Mouse (Mus musculus) MEL (cell line): Measurements from ENCODE around the gene Pomt2. TPM values are rescaled to one million over a fixed set of nuclear protein-coding genes. Genes with fewer than 3 reads are reported as not detected.

ENCODE experiments used
- DNase-seq: peaks from one replicate; pipeline ENCODE4 v3.0.0; 2011; ENCODE audit warnings: low read depth, low spot score
- H3K27ac ChIP-seq: 2 replicates; pipeline ENCODE4 v1.5.1; 2012; ENCODE audit warnings: low read depth, mild to moderate bottlenecking, control low read depth, low read length, moderate library complexity; ENCODE audit not compliant: control insufficient read depth
- H3K27me3 ChIP-seq, 2 experiments: fragments of 150-350 bp in 1 of 2; sonication (generic) in 1 of 2; 2 replicates each; pipeline ENCODE4 v1.6.1; 2012; ENCODE audit warnings: low read length in 2 of 2, mild to moderate bottlenecking in 2 of 2, improper control_type of control experiment in 1 of 2, moderate library complexity in 1 of 2; ENCODE audit not compliant: insufficient read depth in 2 of 2, control insufficient read depth in 1 of 2
- H3K36me3 ChIP-seq, 2 experiments: 2 replicates each; pipeline ENCODE4 v1.6.1; 2012 to 2014; ENCODE audit warnings: low read length in 2 of 2, improper control_type of control experiment in 1 of 2, inconsistent platforms in 1 of 2, mild to moderate bottlenecking in 1 of 2; ENCODE audit not compliant: insufficient read depth in 2 of 2, control insufficient read depth in 1 of 2
- H3K4me1 ChIP-seq, 2 experiments: fragments of 150-350 bp in 1 of 2; sonication (generic) in 1 of 2; 2 replicates each; pipeline ENCODE4 v1.6.1; 2012; ENCODE audit warnings: low read length in 2 of 2, improper control_type of control experiment in 1 of 2, mild to moderate bottlenecking in 1 of 2; ENCODE audit not compliant: insufficient read depth in 2 of 2, control insufficient read depth in 1 of 2
- H3K4me3 ChIP-seq, 2 experiments: fragments of 150-350 bp in 1 of 2; sonication (generic) in 1 of 2; 2 replicates each; pipeline ENCODE4 v1.5.1; 2012; ENCODE audit warnings: low read depth in 2 of 2, low read length in 2 of 2, mild to moderate bottlenecking in 2 of 2, moderate library complexity in 2 of 2, control low read depth in 1 of 2, improper control_type of control experiment in 1 of 2; ENCODE audit not compliant: control insufficient read depth in 1 of 2, insufficient read depth in 1 of 2
- H3K79me2 ChIP-seq: 2 replicates; pipeline ENCODE4 v1.6.1; 2012; ENCODE audit warnings: mild to moderate bottlenecking, low read length, moderate library complexity; ENCODE audit not compliant: control insufficient read depth, poor library complexity, insufficient read depth
- H3K9ac ChIP-seq: 2 replicates; pipeline ENCODE4 v1.6.1; 2012; ENCODE audit warnings: low read depth, mild to moderate bottlenecking, control low read depth, low read length, moderate library complexity; ENCODE audit not compliant: control insufficient read depth, poor library complexity, severe bottlenecking
- H3K9me3 ChIP-seq: fragments of 150-350 bp; sonication (generic); replicated peaks from 2 replicates; pipeline ENCODE4 v1.6.1; 2012; ENCODE audit warnings: mild to moderate bottlenecking, low read length, improper control_type of control experiment, moderate library complexity; ENCODE audit not compliant: insufficient read depth
- BHLHE40 ChIP-seq: IDR thresholded peaks from 2 replicates; pipeline ENCODE4 v1.6.1; 2012; ENCODE audit warnings: low read depth, mild to moderate bottlenecking, inconsistent platforms, low read length, improper control_type of control experiment, borderline replicate concordance
- CHD2 ChIP-seq: IDR thresholded peaks from 2 replicates; pipeline ENCODE4 v1.6.1; 2011; ENCODE audit warnings: low read length, improper control_type of control experiment
- CTCF ChIP-seq, 3 experiments: IDR thresholded peaks in 2 of 3; conservative IDR thresholded peaks in 1 of 3; 2 replicates each; pipeline ENCODE4 v1.5.1; 2011 to 2012; ENCODE audit warnings: low read length in 3 of 3, low read depth in 2 of 3, mild to moderate bottlenecking in 2 of 3, improper control_type of control experiment in 1 of 3, inconsistent platforms in 1 of 3, mixed read lengths in 1 of 3, moderate library complexity in 1 of 3; ENCODE audit not compliant: control insufficient read depth in 1 of 3, insufficient read depth in 1 of 3, poor library complexity in 1 of 3, severe bottlenecking in 1 of 3
- ELF1 ChIP-seq: IDR thresholded peaks from 2 replicates; pipeline ENCODE4 v1.6.1; 2014; ENCODE audit warnings: low read depth, mild to moderate bottlenecking, inconsistent platforms, low read length, improper control_type of control experiment, moderate library complexity
- ETS1 ChIP-seq: IDR thresholded peaks from 2 replicates; pipeline ENCODE4 v1.6.1; 2012; ENCODE audit warnings: low read depth, mild to moderate bottlenecking, inconsistent platforms, low read length, improper control_type of control experiment, moderate library complexity
- GABPA ChIP-seq: IDR thresholded peaks from 2 replicates; pipeline ENCODE4 v1.6.1; 2012; ENCODE audit warnings: low read depth, mild to moderate bottlenecking, inconsistent platforms, low read length, improper control_type of control experiment, moderate library complexity
- GATA1 ChIP-seq: IDR thresholded peaks from 2 replicates; pipeline ENCODE4 v1.6.1; 2011; ENCODE audit warnings: low read depth, low read length, improper control_type of control experiment
- JUND ChIP-seq: IDR thresholded peaks from 2 replicates; pipeline ENCODE4 v1.6.1; 2011; ENCODE audit warnings: low read depth, mild to moderate bottlenecking, improper control_type of control experiment, low read length
- KAT2A ChIP-seq: conservative IDR thresholded peaks from 2 replicates; pipeline ENCODE4 v1.6.1; 2012; ENCODE audit warnings: low read depth, low read length, improper control_type of control experiment, inconsistent platforms
- MAFK ChIP-seq: IDR thresholded peaks from 2 replicates; pipeline ENCODE4 v1.6.1; 2011; ENCODE audit warnings: low read depth, mild to moderate bottlenecking, low read length, improper control_type of control experiment, borderline replicate concordance
- MAX ChIP-seq: IDR thresholded peaks from 2 replicates; pipeline ENCODE4 v1.6.1; 2011; ENCODE audit warnings: low read length, improper control_type of control experiment
- MAZ ChIP-seq: IDR thresholded peaks from 2 replicates; pipeline ENCODE4 v1.6.1; 2012; ENCODE audit warnings: low read depth, mild to moderate bottlenecking, inconsistent platforms, low read length, improper control_type of control experiment
- MEF2A ChIP-seq: IDR thresholded peaks from 2 replicates; pipeline ENCODE4 v1.6.1; 2014; ENCODE audit warnings: low read depth, mild to moderate bottlenecking, inconsistent platforms, low read length, improper control_type of control experiment; ENCODE audit not compliant: poor library complexity, insufficient replicate concordance, severe bottlenecking; ENCODE audit errors: extremely low read depth
- MYB ChIP-seq: IDR thresholded peaks from 2 replicates; pipeline ENCODE4 v1.6.1; 2011; ENCODE audit warnings: mild to moderate bottlenecking, low read depth, low read length, improper control_type of control experiment
- MYC ChIP-seq: IDR thresholded peaks from 2 replicates; pipeline ENCODE4 v1.6.1; 2011; ENCODE audit warnings: low read depth, mild to moderate bottlenecking, low read length, improper control_type of control experiment, moderate library complexity
- NELFE ChIP-seq: IDR thresholded peaks from 2 replicates; pipeline ENCODE4 v1.6.1; 2011; ENCODE audit warnings: low read depth, low read length, improper control_type of control experiment
- NRF1 ChIP-seq: IDR thresholded peaks from 2 replicates; pipeline ENCODE4 v1.6.1; 2014; ENCODE audit warnings: low read depth, mild to moderate bottlenecking, inconsistent platforms, low read length, improper control_type of control experiment, moderate library complexity; ENCODE audit not compliant: poor library complexity, insufficient read depth, severe bottlenecking
- POLR2A ChIP-seq, 2 experiments: IDR thresholded peaks; 2 replicates each; pipeline ENCODE4 v1.6.1; 2011 to 2012; ENCODE audit warnings: low read length in 2 of 2, mild to moderate bottlenecking in 2 of 2, control low read depth in 1 of 2, improper control_type of control experiment in 1 of 2, low read depth in 1 of 2, moderate library complexity in 1 of 2; ENCODE audit not compliant: control insufficient read depth in 1 of 2, insufficient read depth in 1 of 2, poor library complexity in 1 of 2
- POLR2AphosphoS2 ChIP-seq: IDR thresholded peaks from 2 replicates; pipeline ENCODE4 v1.6.1; 2011; ENCODE audit warnings: low read length, improper control_type of control experiment
- POLR2AphosphoS5 ChIP-seq: IDR thresholded peaks from 2 replicates; pipeline ENCODE4 v1.6.1; 2012; ENCODE audit warnings: low read depth, borderline replicate concordance, mild to moderate bottlenecking, inconsistent platforms, low read length, moderate library complexity, mixed read lengths
- RAD21 ChIP-seq: IDR thresholded peaks from 2 replicates; pipeline ENCODE4 v1.6.1; 2011; ENCODE audit warnings: mild to moderate bottlenecking, low read depth, low read length, improper control_type of control experiment
- RCOR1 ChIP-seq: IDR thresholded peaks from 2 replicates; pipeline ENCODE4 v1.6.1; 2012; ENCODE audit warnings: low read depth, mild to moderate bottlenecking, inconsistent platforms, low read length, improper control_type of control experiment
- TBP ChIP-seq: IDR thresholded peaks from 2 replicates; pipeline ENCODE4 v1.8.0; 2011; ENCODE audit warnings: low read depth, low read length, improper control_type of control experiment
- TCF12 ChIP-seq: IDR thresholded peaks from 2 replicates; pipeline ENCODE4 v1.6.1; 2014; ENCODE audit warnings: low read depth, mild to moderate bottlenecking, inconsistent platforms, low read length, improper control_type of control experiment, moderate library complexity
- UBTF ChIP-seq: IDR thresholded peaks from 2 replicates; pipeline ENCODE4 v1.6.1; 2012; ENCODE audit warnings: low read depth, mild to moderate bottlenecking, inconsistent platforms, low read length, improper control_type of control experiment, moderate library complexity, borderline replicate concordance; ENCODE audit not compliant: insufficient read depth
- USF2 ChIP-seq, 2 experiments: IDR thresholded peaks; 2 replicates each; pipeline ENCODE4 v1.6.1; 2011 to 2012; ENCODE audit warnings: improper control_type of control experiment in 2 of 2, low read length in 2 of 2, borderline replicate concordance in 1 of 2, inconsistent platforms in 1 of 2, low read depth in 1 of 2, mild to moderate bottlenecking in 1 of 2; ENCODE audit not compliant: insufficient read depth in 1 of 2
- ZC3H11A ChIP-seq: IDR thresholded peaks from 2 replicates; pipeline ENCODE4 v1.6.1; 2012; ENCODE audit warnings: low read depth, mild to moderate bottlenecking, inconsistent platforms, low read length, improper control_type of control experiment
- ZKSCAN1 ChIP-seq: IDR thresholded peaks from 2 replicates; pipeline ENCODE4 v1.6.1; 2012; ENCODE audit warnings: low read depth, mild to moderate bottlenecking, inconsistent platforms, low read length, improper control_type of control experiment, moderate library complexity
- ZMIZ1 ChIP-seq: IDR thresholded peaks from 2 replicates; pipeline ENCODE4 v1.6.1; 2012; ENCODE audit warnings: low read depth, mild to moderate bottlenecking, inconsistent platforms, low read length, improper control_type of control experiment, moderate library complexity
- polyA plus RNA-seq, 2 experiments: library from polyadenylated mRNA; stranded (reverse) in 1 of 2; unstranded in 1 of 2; fragments of >175 nt in 1 of 2; fragments of >200 nt in 1 of 2; gene quantifications; 2 replicates each; pipeline versions ENCODE4 v1.2.1 to v1.2.4; 2012; ENCODE audit warnings: low replicate concordance in 2 of 2, low read depth in 1 of 2; ENCODE audit not compliant: insufficient read length in 2 of 2, insufficient read depth in 1 of 2, missing spikeins in 1 of 2
- total RNA-seq: library from RNA; depleted of rRNA; stranded (reverse); fragments of 300-350 nt; gene quantifications from 2 replicates; pipeline ENCODE4 v1.2.3, GENCODE M21; 2012

The Pomt2 gene
- total and polyA plus RNA-seq, 3 experiments: 11.1 to 12.9 TPM; not detected in 1

- Histone ChIP-seq H3K9ac (no peak overlapping the region), H3K9me3 (no peaks in the 10 kb centered on the region), H3K27me3 (no peaks in the 10 kb centered on the region), H3K36me3 (peaks cover 0 to 5% of the 10 kb centered on the region in 2 experiments; a peak in 2 of 4 replicates), H3K79me2 (no peaks in the 10 kb centered on the region), H3K4me3 (no peak overlapping the region), H3K27ac (no peak overlapping the region), H3K4me1 (peaks cover 0 to 11% of the 10 kb centered on the region in 2 experiments; a peak in 3 of 4 replicates)
- no peak for TF ChIP-seq ZC3H11A
- no peak for TF ChIP-seq GABPA
- no peak for TF ChIP-seq KAT2A
- no peak for TF ChIP-seq ETS1
- no peak for TF ChIP-seq MAZ
- no peak for TF ChIP-seq USF2 (IDR thresholded peaks at IDR 0.05; ENCODE audit: borderline replicate concordance in 1 of 2, insufficient read depth in 1 of 2, low read depth in 1 of 2, low read length in 2 of 2)
- TF ChIP-seq POLR2AphosphoS5: no peak
- no peak for TF ChIP-seq UBTF
- no peak for TF ChIP-seq RAD21
- TF ChIP-seq MYC: no peak
- no peak for TF ChIP-seq MAFK
- no peak for TF ChIP-seq MAX
- no peak for TF ChIP-seq RCOR1
- TF ChIP-seq TCF12: no peak
- TF ChIP-seq JUND: no peak
- no peak for TF ChIP-seq ELF1
- TF ChIP-seq CTCF (IDR thresholded peaks at IDR 0.05 in 2 of 3, conservative IDR thresholded peaks at IDR 0.05 in 1 of 3; ENCODE audit: control insufficient read depth in 1 of 3, insufficient read depth in 1 of 3, low read depth in 2 of 3, low read length in 3 of 3, poor library complexity in 1 of 3, severe bottlenecking in 1 of 3): no peak
- DNase-seq: no peak
These were observed 20.5 kb downstream of the Pomt2 start for GRCm38 (mm10) chr12:87127256-87127655.

GRCm38 (mm10) chr12:87121918-87122589 is 25.7 kb downstream of the Pomt2 start:
- H3K9me3 ChIP-seq: no peaks in the 10 kb centered on the region
- H3K9ac ChIP-seq: no peak overlapping the region
- H3K4me1 ChIP-seq: peaks cover 2 to 6% of the 10 kb centered on the region in 2 experiments; a peak in 2 of 4 replicates
- no peaks in the 10 kb centered on the region for H3K27me3 ChIP-seq
- no peak overlapping the region for H3K4me3 ChIP-seq
- H3K36me3 ChIP-seq: peaks cover 0 to 5% of the 10 kb centered on the region in 2 experiments; a peak in 2 of 4 replicates
- H3K79me2 ChIP-seq: no peaks in the 10 kb centered on the region
- DNase-seq: peak; percentile 89
- peak overlapping the region; percentile 81 for H3K27ac ChIP-seq
- TF ChIP-seq CTCF (IDR thresholded peaks at IDR 0.05 in 2 of 3, conservative IDR thresholded peaks at IDR 0.05 in 1 of 3; ENCODE audit: control insufficient read depth in 1 of 3, insufficient read depth in 1 of 3, low read depth in 2 of 3, low read length in 3 of 3, poor library complexity in 1 of 3, severe bottlenecking in 1 of 3) (no peak), KAT2A (no peak), TCF12 (peak; percentile 83), ELF1 (peak; percentile 77), MYB (no peak), NRF1 (no peak), JUND (no peak), BHLHE40 (0 out of 2 replicates have a peak, but pooled peaks have one; percentile 26), NELFE (no peak), ZKSCAN1 (no peak), GABPA (no peak), TBP (0 out of 2 replicates have a peak, but pooled peaks have one; percentile 27), GATA1 (peak; percentile 89), ZMIZ1 (no peak), POLR2AphosphoS5 (no peak), MAZ (no peak), POLR2A (IDR thresholded peaks at IDR 0.05; ENCODE audit: control insufficient read depth in 1 of 2, insufficient read depth in 1 of 2, low read depth in 1 of 2, low read length in 2 of 2, poor library complexity in 1 of 2) (no peak), MEF2A (no peak), POLR2AphosphoS2 (no peak), CHD2 (no peak)
